Mouse (Mus musculus): ENCODE results near the gene Cuedc1. TPM values are rescaled to one million over a fixed set of nuclear protein-coding genes. Genes with fewer than 3 reads are reported as not detected.

Cuedc1 gene
- polyA plus RNA-seq, 1 experiment from 2014 or later, result 17.0 TPM

DNA sequence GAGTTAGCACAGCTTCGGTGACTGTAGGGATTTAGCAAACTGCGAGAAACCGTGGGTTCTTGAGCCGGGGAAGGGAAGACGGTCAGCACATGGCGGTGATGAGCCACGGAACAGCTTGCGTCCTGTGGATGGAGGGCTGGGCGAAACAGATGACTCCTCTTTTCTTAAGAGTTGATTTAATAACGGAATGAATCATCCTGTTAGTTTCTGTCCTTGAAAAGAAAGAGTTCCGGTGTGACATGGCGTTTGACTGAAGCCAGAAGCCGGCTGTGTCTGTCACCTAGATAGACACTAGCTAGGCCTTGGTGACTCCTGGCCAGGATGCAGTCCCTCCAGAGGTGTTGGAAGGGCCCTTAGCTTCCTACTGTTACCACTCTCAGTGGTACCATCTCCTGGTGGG, 14.2 kb downstream of the Cuedc1 start:
- H3K27ac ChIP-seq (ENCODE audit: low read depth, low read length), result no peak overlapping the region
- DNase-seq (ENCODE audit: low spot score, missing footprints), result peak; percentile 86
- ATAC-seq (ENCODE audit: low FRiP score), result no peak
- no peaks in the 10 kb centered on the region for H3K36me3 ChIP-seq (ENCODE audit: control insufficient read depth, insufficient read depth, low read length)
- no peak overlapping the region for H3K4me3 ChIP-seq (ENCODE audit: low read depth, low read length)
- 50% methylated on average over 13 of the region's 13 CpGs for WGBS
- no peak overlapping the region for H3K4me2 ChIP-seq
- H3K27me3 ChIP-seq (ENCODE audit: control insufficient read depth, insufficient read depth, low read length), result no peaks in the 10 kb centered on the region
- no peak overlapping the region for H3K9ac ChIP-seq (ENCODE audit: low read length)
- no peaks in the 10 kb centered on the region for H3K9me3 ChIP-seq (ENCODE audit: control insufficient read depth, low read length)
- H3K4me1 ChIP-seq (ENCODE audit: control insufficient read depth, insufficient read depth, low read length), result peaks cover 21% of the 10 kb centered on the region

DNA sequence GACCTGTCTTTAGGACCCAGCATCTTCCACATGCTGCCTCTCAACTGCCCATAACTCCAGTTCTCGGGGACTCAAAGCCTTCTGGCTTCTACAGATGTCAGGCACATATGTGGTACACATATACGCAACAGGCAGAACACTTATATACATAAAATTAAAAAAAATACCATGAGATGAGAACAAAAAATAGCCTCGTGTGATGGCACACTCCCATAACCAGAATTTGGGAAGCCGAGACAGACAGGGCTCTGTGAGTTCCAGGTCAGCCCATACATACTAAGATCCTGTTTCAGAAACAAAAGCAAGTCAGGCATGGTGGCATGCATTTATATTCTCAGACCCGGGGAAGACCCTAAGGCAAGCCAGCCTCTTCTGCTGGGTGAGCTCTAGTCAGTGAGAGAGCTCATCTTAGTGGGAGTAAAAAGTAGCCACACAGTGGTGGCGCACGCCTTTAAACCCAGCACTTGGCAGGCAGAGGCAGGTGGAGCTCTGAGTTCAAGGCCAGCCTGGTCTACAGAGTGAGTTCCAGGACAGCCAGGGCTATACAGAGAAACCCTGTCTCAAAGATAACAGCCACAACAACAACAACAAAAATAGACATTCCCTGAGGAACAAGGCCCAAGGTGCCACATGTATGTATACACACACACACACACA, 14.9 kb downstream of the Cuedc1 start:
- Histone ChIP-seq H3K4me3 (ENCODE audit: low read depth, low read length) (no peak overlapping the region), H3K27ac (ENCODE audit: low read depth, low read length) (no peak overlapping the region), H3K4me1 (ENCODE audit: control insufficient read depth, insufficient read depth, low read length) (peaks cover 26% of the 10 kb centered on the region), H3K9ac (ENCODE audit: low read length) (no peak overlapping the region), H3K4me2 (no peak overlapping the region), H3K36me3 (ENCODE audit: control insufficient read depth, insufficient read depth, low read length) (no peaks in the 10 kb centered on the region), H3K9me3 (ENCODE audit: control insufficient read depth, low read length) (no peaks in the 10 kb centered on the region), H3K27me3 (ENCODE audit: control insufficient read depth, insufficient read depth, low read length) (no peaks in the 10 kb centered on the region)
- 83% methylated on average over 7 of the region's 7 CpGs for WGBS
- DNase-seq (ENCODE audit: low spot score, missing footprints) (peak; percentile 82), ATAC-seq (ENCODE audit: low FRiP score) (no peak)

DNA sequence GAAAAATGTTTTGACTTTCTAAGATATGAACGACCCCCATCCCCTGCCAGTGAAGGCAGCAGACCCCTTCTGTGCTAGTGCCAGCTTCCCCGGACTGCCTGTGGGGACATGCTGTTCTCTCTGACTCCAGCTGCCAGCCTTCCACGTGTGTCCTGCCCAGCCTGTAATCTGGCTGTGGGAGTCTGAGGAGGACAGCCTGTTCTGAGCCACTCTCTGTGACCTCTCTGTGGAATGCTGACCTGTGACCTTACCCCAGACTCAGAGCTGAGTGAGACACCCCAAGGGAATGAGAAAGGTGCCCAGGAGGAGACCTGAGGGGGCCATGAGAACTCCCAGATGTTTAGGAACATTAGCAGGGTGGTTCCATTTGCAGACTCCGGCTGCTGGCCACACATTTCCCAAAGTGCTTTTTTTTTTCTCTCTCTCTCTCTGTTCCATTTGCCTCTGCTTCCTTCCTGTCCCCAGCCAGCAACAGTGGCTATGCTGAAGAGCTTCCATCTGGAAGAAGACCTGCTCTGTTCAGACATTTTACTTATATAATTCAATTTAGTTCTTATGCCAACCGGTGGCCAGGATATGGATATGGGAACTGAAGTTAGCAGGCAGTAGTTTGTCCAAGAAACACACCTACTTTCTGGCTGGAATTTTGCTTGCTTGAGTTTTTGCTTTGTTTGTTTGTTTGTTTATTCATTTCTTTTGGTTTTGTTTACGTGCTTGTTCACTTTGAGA, 15.8 kb downstream of the Cuedc1 start:
- Histone ChIP-seq H3K27me3 (ENCODE audit: control insufficient read depth, insufficient read depth, low read length) (no peaks in the 10 kb centered on the region), H3K4me2 (no peak overlapping the region), H3K4me3 (ENCODE audit: low read depth, low read length) (no peak overlapping the region), H3K27ac (ENCODE audit: low read depth, low read length) (no peak overlapping the region), H3K9ac (ENCODE audit: low read length) (no peak overlapping the region), H3K36me3 (ENCODE audit: control insufficient read depth, insufficient read depth, low read length) (no peaks in the 10 kb centered on the region), H3K9me3 (ENCODE audit: control insufficient read depth, low read length) (no peaks in the 10 kb centered on the region), H3K4me1 (ENCODE audit: control insufficient read depth, insufficient read depth, low read length) (peaks cover 35% of the 10 kb centered on the region)
- DNase-seq (ENCODE audit: low spot score, missing footprints), result peak; percentile 86
- ATAC-seq (ENCODE audit: low FRiP score), result no peak
- WGBS, result 56% methylated on average over 6 of the region's 6 CpGs

DNA sequence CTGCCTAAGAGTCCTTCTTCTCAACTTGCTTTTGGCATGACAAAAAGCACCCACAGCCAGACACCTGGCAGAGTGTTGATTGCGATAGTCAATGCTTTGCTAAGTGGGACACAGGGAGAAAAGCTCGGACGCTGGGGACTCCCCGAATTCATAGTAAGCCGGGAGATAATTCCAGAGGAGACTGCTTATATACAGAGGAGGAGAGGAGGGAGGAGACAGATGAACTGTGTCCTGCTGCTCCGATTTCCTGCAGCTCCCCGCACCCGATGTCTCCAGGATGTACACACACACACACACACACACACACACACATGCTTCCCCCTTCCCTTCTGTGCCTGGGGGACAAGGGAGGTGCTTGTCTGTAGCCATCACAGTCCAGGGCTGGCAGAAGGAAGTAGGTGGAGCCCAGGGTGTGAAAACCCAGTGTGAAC, 17.0 kb downstream of the Cuedc1 start:
- no peak overlapping the region for H3K4me3 ChIP-seq (ENCODE audit: low read depth, low read length)
- DNase-seq (ENCODE audit: low spot score, missing footprints), result no peak
- peaks cover 46% of the 10 kb centered on the region for H3K4me1 ChIP-seq (ENCODE audit: control insufficient read depth, insufficient read depth, low read length)
- H3K27ac ChIP-seq (ENCODE audit: low read depth, low read length), result no peak overlapping the region
- H3K27me3 ChIP-seq (ENCODE audit: control insufficient read depth, insufficient read depth, low read length), result no peaks in the 10 kb centered on the region
- no peak overlapping the region for H3K4me2 ChIP-seq
- H3K9ac ChIP-seq (ENCODE audit: low read length), result 0 out of 2 replicates have a peak overlapping the region, but pooled peaks have one; percentile 2
- no peak for ATAC-seq (ENCODE audit: low FRiP score)
- H3K9me3 ChIP-seq (ENCODE audit: control insufficient read depth, low read length), result no peaks in the 10 kb centered on the region
- H3K36me3 ChIP-seq (ENCODE audit: control insufficient read depth, insufficient read depth, low read length), result no peaks in the 10 kb centered on the region
- 65% methylated on average over 7 of the region's 8 CpGs for WGBS

DNA sequence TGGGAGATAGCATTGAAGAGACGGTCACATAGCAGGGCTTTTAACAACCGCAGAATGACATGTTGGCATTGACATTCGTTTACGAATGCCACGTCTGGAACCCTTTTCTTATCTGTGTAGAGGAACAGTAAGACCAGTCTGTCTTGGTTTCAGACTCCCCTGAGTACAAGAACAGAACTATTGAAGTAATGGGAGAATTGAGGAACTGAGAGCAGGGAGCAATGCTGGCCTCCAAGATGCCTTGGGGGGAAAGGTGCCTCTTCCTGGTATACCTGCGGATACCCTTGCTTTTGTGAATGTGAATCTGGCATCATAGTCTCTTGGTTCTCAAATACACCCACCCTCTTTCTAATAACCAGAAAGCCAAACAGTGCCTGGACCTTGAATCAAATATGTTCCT, 18.7 kb downstream of the Cuedc1 start:
- H3K27me3 ChIP-seq (ENCODE audit: control insufficient read depth, insufficient read depth, low read length), result no peaks in the 10 kb centered on the region

DNA sequence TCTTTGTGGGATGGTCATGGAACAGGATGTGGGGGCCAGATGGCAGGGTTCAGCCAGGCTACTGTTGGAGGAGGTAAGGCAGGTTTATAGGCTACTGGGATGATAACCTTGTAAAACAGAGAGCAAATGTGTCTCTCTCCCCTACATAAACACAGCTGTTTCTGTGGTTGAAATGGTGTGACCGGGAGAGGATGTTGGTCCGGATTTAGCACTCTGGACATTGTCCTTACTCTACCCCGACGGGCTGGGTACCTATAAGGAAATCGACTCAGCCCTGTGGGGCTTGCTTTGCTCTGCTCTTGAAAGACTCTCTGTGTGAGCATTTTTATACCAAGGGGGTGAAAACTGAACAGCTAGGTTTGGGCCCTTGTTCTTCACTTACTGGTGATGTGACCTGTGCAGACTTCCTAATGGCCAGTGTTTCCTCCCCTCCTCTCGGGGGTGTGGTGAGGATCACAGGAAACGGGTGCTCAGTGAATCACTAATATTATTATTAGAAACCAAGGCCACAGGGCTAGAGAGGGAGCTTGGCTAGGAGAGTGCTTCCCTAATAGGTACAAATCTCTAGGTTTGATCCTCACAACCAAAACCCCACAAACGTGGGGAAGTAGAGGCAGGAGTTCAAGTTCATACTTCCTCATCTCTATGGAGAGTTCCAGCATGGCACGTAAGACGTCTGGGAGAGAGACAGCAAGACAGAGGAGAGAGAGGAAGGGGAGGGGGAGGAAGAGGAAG, 19.7 kb downstream of the Cuedc1 start:
- Histone ChIP-seq H3K4me3 (ENCODE audit: low read depth, low read length) (no peak overlapping the region), H3K4me2 (no peak overlapping the region), H3K9me3 (ENCODE audit: control insufficient read depth, low read length) (no peaks in the 10 kb centered on the region), H3K4me1 (ENCODE audit: control insufficient read depth, insufficient read depth, low read length) (peaks cover 47% of the 10 kb centered on the region), H3K27ac (ENCODE audit: low read depth, low read length) (peak overlapping the region; percentile 99), H3K36me3 (ENCODE audit: control insufficient read depth, insufficient read depth, low read length) (no peaks in the 10 kb centered on the region), H3K27me3 (ENCODE audit: control insufficient read depth, insufficient read depth, low read length) (no peaks in the 10 kb centered on the region), H3K9ac (ENCODE audit: low read length) (no peak overlapping the region; the same call in 1 of the 2 replicates)
- WGBS, result 73% methylated on average over 10 of the region's 10 CpGs
- no peak for DNase-seq (ENCODE audit: low spot score, missing footprints)
- ATAC-seq (ENCODE audit: low FRiP score), result no peak

More for the DNA sequence above, 18.7 kb downstream of the Cuedc1 start:
- WGBS, result 94% methylated on average over 6 of the region's 6 CpGs
- no peak for DNase-seq (ENCODE audit: low spot score, missing footprints)
- no peak overlapping the region for H3K9ac ChIP-seq (ENCODE audit: low read length)
- H3K27ac ChIP-seq (ENCODE audit: low read depth, low read length), result no peak overlapping the region
- ATAC-seq (ENCODE audit: low FRiP score), result no peak
- H3K36me3 ChIP-seq (ENCODE audit: control insufficient read depth, insufficient read depth, low read length), result no peaks in the 10 kb centered on the region
- no peaks in the 10 kb centered on the region for H3K9me3 ChIP-seq (ENCODE audit: control insufficient read depth, low read length)
- no peak overlapping the region for H3K4me2 ChIP-seq
- no peak overlapping the region for H3K4me3 ChIP-seq (ENCODE audit: low read depth, low read length)
- peaks cover 51% of the 10 kb centered on the region for H3K4me1 ChIP-seq (ENCODE audit: control insufficient read depth, insufficient read depth, low read length)

DNA sequence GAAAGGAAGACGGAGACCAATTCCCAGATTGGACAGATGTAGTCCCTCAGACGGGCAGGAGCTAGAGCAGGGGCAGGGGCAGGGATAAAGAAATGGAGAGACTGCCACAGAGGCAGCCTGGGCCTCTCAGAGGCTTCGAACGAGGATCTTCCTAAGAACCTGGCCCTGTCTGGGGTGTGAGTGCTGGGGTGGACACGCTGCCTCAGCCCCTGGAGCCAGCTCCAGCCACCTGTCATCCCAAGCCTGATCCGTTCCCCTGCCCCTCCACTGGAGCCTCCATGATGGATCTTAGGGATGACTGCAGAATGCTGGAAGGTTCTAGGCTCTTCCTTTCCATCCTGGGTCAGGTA, 20.2 kb downstream of the Cuedc1 start:
- no peaks in the 10 kb centered on the region for H3K9me3 ChIP-seq (ENCODE audit: control insufficient read depth, low read length)
- 36% methylated on average over 6 of the region's 6 CpGs for WGBS
- no peak for DNase-seq (ENCODE audit: low spot score, missing footprints)
- H3K4me2 ChIP-seq, result no peak overlapping the region
- H3K36me3 ChIP-seq (ENCODE audit: control insufficient read depth, insufficient read depth, low read length), result no peaks in the 10 kb centered on the region
- H3K27ac ChIP-seq (ENCODE audit: low read depth, low read length), result peak overlapping the region; percentile 99
- peaks cover 47% of the 10 kb centered on the region for H3K4me1 ChIP-seq (ENCODE audit: control insufficient read depth, insufficient read depth, low read length)
- no peak overlapping the region for H3K4me3 ChIP-seq (ENCODE audit: low read depth, low read length)
- H3K9ac ChIP-seq (ENCODE audit: low read length), result peak overlapping the region; percentile 52; the same call in 1 of the 2 replicates
- no peaks in the 10 kb centered on the region for H3K27me3 ChIP-seq (ENCODE audit: control insufficient read depth, insufficient read depth, low read length)
- no peak for ATAC-seq (ENCODE audit: low FRiP score)

DNA sequence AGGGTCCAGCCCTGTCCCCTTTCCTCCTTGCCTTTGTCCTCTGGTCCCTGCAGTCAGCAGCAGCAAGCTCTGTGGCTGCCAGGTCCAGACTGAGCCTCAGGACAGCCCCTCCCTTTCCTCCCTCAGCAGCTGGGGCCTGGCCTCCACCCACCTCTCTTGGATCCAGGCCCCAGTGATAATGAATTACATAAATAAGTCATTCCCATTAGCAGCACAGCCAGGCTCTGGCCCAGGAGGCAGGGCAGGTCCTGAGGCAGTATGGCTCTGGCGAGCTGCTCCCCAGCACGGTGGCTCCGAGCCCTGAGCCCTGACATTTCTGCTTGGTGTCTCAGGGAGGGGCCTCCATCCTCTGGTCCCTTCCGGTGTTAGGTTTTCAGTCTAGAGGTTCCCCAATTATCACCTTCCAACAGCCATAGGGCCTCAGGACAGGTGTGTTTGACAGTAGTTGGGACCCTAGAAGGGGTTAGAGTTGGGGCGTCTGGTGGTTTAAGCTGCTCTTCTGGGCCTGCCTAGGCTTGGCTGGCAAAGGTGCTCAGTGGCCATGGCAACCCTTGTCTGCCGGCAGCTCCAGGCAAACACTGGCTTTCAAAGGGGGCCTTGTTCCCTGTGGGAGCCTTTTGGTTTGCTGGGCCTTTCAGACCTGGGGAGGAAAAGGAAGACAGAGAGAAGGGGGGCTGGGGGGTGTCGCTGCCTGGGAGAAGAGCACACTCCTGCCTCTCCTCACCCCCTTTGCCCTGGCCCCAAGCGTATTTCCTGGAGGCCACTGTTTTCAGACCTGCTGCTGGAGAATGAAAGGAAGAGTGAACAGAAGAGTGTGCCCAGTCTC, 21.2 kb downstream of the Cuedc1 start:
- H3K27ac ChIP-seq (ENCODE audit: low read depth, low read length), result peak overlapping the region; percentile 99
- 3% methylated on average over 8 of the region's 8 CpGs for WGBS
- H3K4me2 ChIP-seq, result peak overlapping the region; percentile 31
- H3K27me3 ChIP-seq (ENCODE audit: control insufficient read depth, insufficient read depth, low read length), result no peaks in the 10 kb centered on the region
- H3K4me1 ChIP-seq (ENCODE audit: control insufficient read depth, insufficient read depth, low read length), result peaks cover 48% of the 10 kb centered on the region
- H3K9ac ChIP-seq (ENCODE audit: low read length), result peak overlapping the region; percentile 61
- DNase-seq (ENCODE audit: low spot score, missing footprints), result peak; percentile 97
- H3K36me3 ChIP-seq (ENCODE audit: control insufficient read depth, insufficient read depth, low read length), result no peaks in the 10 kb centered on the region
- H3K4me3 ChIP-seq (ENCODE audit: low read depth, low read length), result peak overlapping the region; percentile 6; the same call in 1 of the 2 replicates
- ATAC-seq (ENCODE audit: low FRiP score), result peak; percentile 94
- H3K9me3 ChIP-seq (ENCODE audit: control insufficient read depth, low read length), result no peaks in the 10 kb centered on the region

All from midbrain, embryonic 11.5 days (tissue).